Mouse (Mus musculus): ENCODE data around the gene Olfr854. TPM values are rescaled to one million over a fixed set of nuclear protein-coding genes. Genes with fewer than 3 reads are reported as not detected.

Gene Olfr854
- total RNA-seq (2021): not detected
- long read RNA-seq, experiment 1: 0 reads
- long read RNA-seq, experiment 2: 0 reads

- no peak within 1 kb of the TSS for H3K27ac ChIP-seq
- H3K4me3 ChIP-seq: no peak within 1 kb of the TSS
- no peak for DNase-seq
- TF ChIP-seq CTCF (IDR thresholded peaks at IDR 0.05): no peak
- intact Hi-C loops (cut with DNase I): no loop called here
Measured at GRCm38 (mm10) chr9:19567282-19567681, at the start of gene Olfr854. Olfr854 (minus strand) TSS chr9:19567382.

GRCm38 (mm10) chr9:19582317-19582716 lies 15.1 kb upstream of the Olfr854 start, which contains the start of gene Olfr855:
Olfr855 (plus strand) TSS chr9:19582617.
- no peak within 1 kb of the TSS for H3K27ac ChIP-seq
- DNase-seq: no peak
- H3K4me3 ChIP-seq: no peak within 1 kb of the TSS
- intact Hi-C loops (cut with DNase I): no loop called here
- no peak for TF ChIP-seq CTCF (IDR thresholded peaks at IDR 0.05)

- Histone ChIP-seq H3K4me3 (no peak within 1 kb of the TSS), H3K27ac (no peak within 1 kb of the TSS)
- TF ChIP-seq CTCF (IDR thresholded peaks at IDR 0.05): no peak
- DNase-seq: no peak
- intact Hi-C loops (cut with DNase I): no loop called here
Measured at GRCm38 (mm10) chr9:19540976-19541375, 26.2 kb downstream of the Olfr854 start, which contains the start of gene Olfr853. Olfr853 (minus strand) TSS chr9:19541076.

Other genes with a start within 250 kb of the Olfr854 start
- gene Olfr845, start 230.9 kb downstream of the Olfr854 start, total RNA-seq (2021): not detected
- not detected for gene Olfr846, start 203.4 kb downstream of the Olfr854 start, total RNA-seq (2021)
- not detected for gene Olfr847, start 188.7 kb downstream of the Olfr854 start, total RNA-seq (2021)
- gene Olfr849, start 127.1 kb downstream of the Olfr854 start, total RNA-seq (2021): not detected
- not detected for gene Olfr850, start 89.1 kb downstream of the Olfr854 start, total RNA-seq (2021)
- gene Olfr851, start 74.1 kb downstream of the Olfr854 start, total RNA-seq (2021): not detected
- not detected for gene Olfr853, start 26.3 kb downstream of the Olfr854 start, total RNA-seq (2021)
- not detected for gene Olfr855, start 15.2 kb upstream of the Olfr854 start, total RNA-seq (2021)
- gene Zfp317, start 54.7 kb upstream of the Olfr854 start, total RNA-seq (2021): 10 to 100 TPM; 15.3 to 15.4 TPM
- gene Olfr857, start 142.1 kb upstream of the Olfr854 start, total RNA-seq (2021): not detected
- gene Olfr58, start 212.9 kb upstream of the Olfr854 start, total RNA-seq (2021): not detected
- gene Olfr859, start 237.5 kb upstream of the Olfr854 start, total RNA-seq (2021): not detected